Mouse (Mus musculus) lung, postnatal 0 days (tissue): ENCODE measurements around the gene Milr1.

Experiments used
- CTCF ChIP-seq: IDR thresholded peaks from 2 replicates; pipeline ENCODE4 v1.5.1; 2016; ENCODE audit warnings: antibody characterized with exemption, mild to moderate bottlenecking
- EP300 ChIP-seq: IDR thresholded peaks from 2 replicates; pipeline ENCODE4 v1.6.1; 2016; ENCODE audit warnings: antibody characterized with exemption, mild to moderate bottlenecking, control low read depth

- TF ChIP-seq CTCF: no peak
- peak; percentile 35; the same call in 1 of the 2 replicates for TF ChIP-seq EP300
Observed at GRCm38 (mm10) chr11:106795679-106796078, 44.7 kb downstream of the Milr1 start.
